ENCODE assay signal across 19 mouse cellular contexts in genomic region chr17:46770546-46770945, GRCm38 (mm10). TPM values are rescaled to one million over a fixed set of nuclear protein-coding genes. Genes with fewer than 3 reads are reported as not detected.
"Had no signal": no experiment of that assay in that cellular context is flagged by ENCODE, and none has a peak within 500 bp of the region (broad histone marks: within the 10 kb centered on the region; RNA-seq: fewer than 3 reads in every experiment).

No protein-coding gene starts in this region.

- H3K4me2 ChIP-seq: liver, embryonic 15.5 days; lung, embryonic 15.5 days; midbrain, embryonic 12.5 days; neural tube, embryonic 12.5 days; stomach, embryonic 15.5 days had no signal

- H3K27ac ChIP-seq: liver, embryonic 15.5 days; lung, embryonic 15.5 days; macrophage; midbrain, embryonic 12.5 days; neural tube, embryonic 12.5 days; stomach, embryonic 15.5 days; stomach, postnatal 0 days had no signal

- H3K9me3 ChIP-seq: liver, embryonic 15.5 days; lung, embryonic 15.5 days; megakaryocyte, embryonic 14.5 days; midbrain, embryonic 12.5 days; neural tube, embryonic 12.5 days; stomach, embryonic 15.5 days had no signal

- H3K4me3 ChIP-seq: liver, embryonic 15.5 days; lung, embryonic 15.5 days; megakaryocyte, embryonic 14.5 days; midbrain, embryonic 12.5 days; neural tube, embryonic 12.5 days; stomach, embryonic 15.5 days had no signal

- H3K27me3 ChIP-seq: liver, embryonic 15.5 days; lung, embryonic 15.5 days; megakaryocyte, embryonic 14.5 days; midbrain, embryonic 12.5 days; neural tube, embryonic 12.5 days; stomach, embryonic 15.5 days had no signal

- ATAC-seq: liver, postnatal 0 days; lung, postnatal 0 days; midbrain, embryonic 16.5 days had no signal

- H3K9ac ChIP-seq: liver, embryonic 15.5 days; liver, postnatal 0 days; lung, embryonic 15.5 days; midbrain, embryonic 12.5 days; neural tube, embryonic 12.5 days; stomach, embryonic 15.5 days had no signal

- DNase-seq: liver, postnatal 0 days; lung, adult 2 months; lung, postnatal 14 days; lung, postnatal 36 days; midbrain, embryonic 14.5 days; right cerebral cortex, postnatal 14 days; thymus, postnatal 25 days; thymus, postnatal 4 days had no signal

RNA-seq across cellular contexts. Expression of gene Ptcra, which starts 7.0 kb away (rescaled TPM):
- polyA plus RNA-seq: lung, adult 2 months; lung, postnatal 0 days; macrophage; midbrain, embryonic 16.5 days had no signal

RNA-seq across cellular contexts. Expression of gene Gnmt, which starts 41.6 kb away (rescaled TPM):
- total RNA-seq: megakaryocyte progenitor cell, adult 5-6 weeks had no signal
- polyA plus RNA-seq: macrophage had no signal
